9 mouse cellular contexts compared by ENCODE assay signal in genomic region chr6:118592662-118593376, GRCm38 (mm10). TPM values are rescaled to one million over a fixed set of nuclear protein-coding genes. Genes with fewer than 3 reads are reported as not detected.
DNase-seq lines count a peak whose midpoint lies in the region; ATAC-seq and TF ChIP-seq lines count a peak whose summit lies in the region.
"Had no signal": no experiment of that assay in that cellular context is flagged by ENCODE, and none has a peak within 500 bp of the region (broad histone marks: within the 10 kb centered on the region; RNA-seq: fewer than 3 reads in every experiment).

No protein-coding gene starts in this region.

- peaks cover 4% of the 10 kb centered on the region; the same call in 1 of the 2 replicates for H3K27me3 ChIP-seq in heart, embryonic 11.5 days (ENCODE audit: control insufficient read depth, insufficient read depth, low read length)
- H3K27me3 ChIP-seq in CH12.LX (replicated peaks) = peaks cover 97% of the 10 kb centered on the region
- H3K27me3 ChIP-seq in forebrain, postnatal 0 days (ENCODE audit: insufficient read depth, low read length) = peaks cover 6% of the 10 kb centered on the region; the same call in 1 of the 2 replicates

- TF ChIP-seq POLR2A in CH12.LX (IDR thresholded peaks at IDR 0.05; ENCODE audit: low read depth, low read length) = no peak

- no peak overlapping the region for H3K27ac ChIP-seq in heart, embryonic 11.5 days (ENCODE audit: low read depth, low read length)
- H3K27ac ChIP-seq in CH12.LX (ENCODE audit: insufficient read depth, low read depth) = peak overlapping the region; percentile 69; the same call in 1 of the 2 replicates
- no peak overlapping the region for H3K27ac ChIP-seq in forebrain, postnatal 0 days (ENCODE audit: low read depth, low read length)

- TF ChIP-seq CTCF in CH12.LX (conservative IDR thresholded peaks at IDR 0.05 in 1 of 2, IDR thresholded peaks at IDR 0.05 in 1 of 2; ENCODE audit: low read depth in 2 of 2, low read length in 2 of 2) = no peak
- TF ChIP-seq CTCF in forebrain, postnatal 0 days (IDR thresholded peaks at IDR 0.05; ENCODE audit: low read depth) = no peak

- dilution Hi-C loops in CH12.LX (cut with MboI; ENCODE audit: extremely low pct_ligation_motif_present, extremely low pct_unique_long_range_greater_than_20kb, low sequenced_read_pairs) = no loop called here

- no peak for TF ChIP-seq EP300 in CH12.LX (IDR thresholded peaks at IDR 0.05; ENCODE audit: low read length)

- peak overlapping the region; percentile 41; the same call in 1 of the 2 replicates for H3K4me3 ChIP-seq in heart, embryonic 11.5 days (ENCODE audit: low read depth, low read length)
- H3K4me3 ChIP-seq in CH12.LX (replicated peaks in 1 of 3; ENCODE audit: low read depth in 2 of 3, low read length in 2 of 3, poor library complexity in 1 of 3) = peak overlapping the region; percentile 37 to 63 (median 40)
- H3K4me3 ChIP-seq in forebrain, postnatal 0 days (ENCODE audit: low read depth, low read length) = peak overlapping the region; percentile 14; the same call in 1 of the 2 replicates

- H3K9ac ChIP-seq in heart, embryonic 11.5 days (ENCODE audit: low read depth, low read length) = no peak overlapping the region
- peak overlapping the region; percentile 43 for H3K9ac ChIP-seq in CH12.LX (ENCODE audit: insufficient read depth, low read depth)
- H3K9ac ChIP-seq in forebrain, postnatal 0 days = no peak overlapping the region

- H3K4me1 ChIP-seq in heart, embryonic 11.5 days (ENCODE audit: control insufficient read depth, insufficient read depth, low read length) = peaks cover 6% of the 10 kb centered on the region; the same call in 1 of the 2 replicates
- H3K4me1 ChIP-seq in CH12.LX (ENCODE audit: control insufficient read depth in 1 of 2, insufficient read depth in 2 of 2) = peaks cover 10 to 20% of the 10 kb centered on the region in 2 experiments
- H3K4me1 ChIP-seq in forebrain, postnatal 0 days (ENCODE audit: insufficient read depth) = 0 out of 2 replicates have a peak, but pooled peaks cover 5% of the 10 kb centered on the region

- ATAC-seq in heart, embryonic 11.5 days (replicated peaks; ENCODE audit: insufficient number of reproducible peaks, low FRiP score, low TSS enrichment) = no peak
- ATAC-seq in forebrain, postnatal 0 days = no peak
- peak; percentile 19 for ATAC-seq in megakaryocyte progenitor cell, adult 5-6 weeks (replicated peaks; ENCODE audit: poor library complexity)

- WGBS in heart, embryonic 11.5 days (ENCODE audit: insufficient replicate concordance) = 42% methylated on average over 21 of the region's 21 CpGs
- 25% methylated on average over 21 of the region's 21 CpGs for WGBS in forebrain, postnatal 0 days

- DNase-seq in heart, adult 18-20 months = no peak
- DNase-seq in CH12.LX (ENCODE audit: extremely low read depth) = peak; percentile 42
- DNase-seq in forebrain, postnatal 0 days = no peak
- no peak for DNase-seq in layer of hippocampus, postnatal 36 days
- DNase-seq in thymus, postnatal 25 days = no peak
- no peak for DNase-seq in frontal cortex, postnatal 25 days (ENCODE audit: low spot score in 2 of 2)
- DNase-seq: cerebellum, postnatal 14 days had no signal

- H3K9me3 ChIP-seq in heart, embryonic 11.5 days (replicated peaks; ENCODE audit: control insufficient read depth, low read length) = no peaks in the 10 kb centered on the region
- no peaks in the 10 kb centered on the region for H3K9me3 ChIP-seq in CH12.LX (replicated peaks; ENCODE audit: low read length)
- H3K9me3 ChIP-seq in forebrain, postnatal 0 days (ENCODE audit: low read length) = no peaks in the 10 kb centered on the region

- no peaks in the 10 kb centered on the region for H3K79me2 ChIP-seq in CH12.LX (replicated peaks; ENCODE audit: control insufficient read depth, extremely low read depth, insufficient read depth, poor library complexity, severe bottlenecking)

- TF ChIP-seq RAD21 in CH12.LX (IDR thresholded peaks at IDR 0.05; ENCODE audit: low read depth, low read length) = no peak

- no peaks in the 10 kb centered on the region for H3K36me3 ChIP-seq in heart, embryonic 11.5 days (ENCODE audit: control insufficient read depth, insufficient read depth, low read length)
- no peaks in the 10 kb centered on the region for H3K36me3 ChIP-seq in CH12.LX (replicated peaks in 1 of 2; ENCODE audit: control insufficient read depth in 1 of 2, insufficient read depth in 1 of 2, low read length in 1 of 2)
- H3K36me3 ChIP-seq in forebrain, postnatal 0 days (ENCODE audit: insufficient read depth) = peaks cover 28% of the 10 kb centered on the region

- H3K4me2 ChIP-seq in heart, embryonic 11.5 days = peak overlapping the region; percentile 71
- peak overlapping the region; percentile 94 for H3K4me2 ChIP-seq in CH12.LX (ENCODE audit: insufficient read depth, low read depth, poor library complexity, severe bottlenecking)
- peak overlapping the region; percentile 43 for H3K4me2 ChIP-seq in forebrain, postnatal 0 days (ENCODE audit: low read depth)

- in situ Hi-C loops in CH12.LX (cut with MboI; ENCODE audit: low pct_ligation_motif_present, low pct_unique_long_range_greater_than_20kb, low sequenced_read_pairs) = no loop called here

TF ChIP-seq in CH12.LX, 34 proteins besides CTCF, POLR2A, EP300 and RAD21:
- TF ChIP-seq JUN (IDR thresholded peaks at IDR 0.05; ENCODE audit: insufficient read depth, low read depth, low read length) (no peak), ZKSCAN1 (IDR thresholded peaks at IDR 0.05; ENCODE audit: borderline replicate concordance, low read depth, low read length) (no peak), MEF2A (IDR thresholded peaks at IDR 0.05; ENCODE audit: borderline replicate concordance, low read depth, low read length) (peak; percentile 49; the same call in 1 of the 2 replicates), ZNF384 (IDR thresholded peaks at IDR 0.05; ENCODE audit: low read depth, low read length) (no peak), NELFE (IDR thresholded peaks at IDR 0.05; ENCODE audit: low read depth, low read length) (no peak), ETS1 (conservative IDR thresholded peaks at IDR 0.05; ENCODE audit: low read depth, low read length) (no peak), PAX5 (IDR thresholded peaks at IDR 0.05; ENCODE audit: low read length) (no peak), IRF4 (IDR thresholded peaks at IDR 0.05; ENCODE audit: low read depth, low read length) (no peak; the same call in 1 of the 2 replicates), CHD1 (IDR thresholded peaks at IDR 0.05; ENCODE audit: low read depth, low read length) (no peak), E2F4 (IDR thresholded peaks at IDR 0.05; ENCODE audit: insufficient replicate concordance, low read depth, low read length) (no peak), BHLHE40 (IDR thresholded peaks at IDR 0.05; ENCODE audit: low read depth, low read length) (no peak), MYC (IDR thresholded peaks at IDR 0.05; ENCODE audit: low read depth, low read length) (peak; percentile 53; the same call in 1 of the 2 replicates), TBP (conservative IDR thresholded peaks at IDR 0.05; ENCODE audit: low read depth, low read length) (no peak), ELF1 (IDR thresholded peaks at IDR 0.05; ENCODE audit: low read depth, low read length) (no peak), MXI1 (IDR thresholded peaks at IDR 0.05; ENCODE audit: low read depth, low read length) (peak; percentile 50; the same call in 1 of the 2 replicates), RCOR1 (conservative IDR thresholded peaks at IDR 0.05; ENCODE audit: low read depth, low read length) (no peak), HCFC1 (IDR thresholded peaks at IDR 0.05; ENCODE audit: low read depth, low read length) (no peak), CHD2 (IDR thresholded peaks at IDR 0.05; ENCODE audit: low read length) (no peak), POLR2AphosphoS2 (IDR thresholded peaks at IDR 0.05; ENCODE audit: low read depth, low read length) (no peak), ZC3H11A (IDR thresholded peaks at IDR 0.05; ENCODE audit: low read depth, low read length) (no peak), USF1 (IDR thresholded peaks at IDR 0.05; ENCODE audit: low read depth, low read length) (peak; percentile 51), SIN3A (IDR thresholded peaks at IDR 0.05; ENCODE audit: low read length) (no peak), MAZ (IDR thresholded peaks at IDR 0.05; ENCODE audit: low read depth, low read length) (peak; percentile 9; the same call in 1 of the 2 replicates), TCF12 (IDR thresholded peaks at IDR 0.05; ENCODE audit: low read depth, low read length) (no peak), JUND (conservative IDR thresholded peaks at IDR 0.05; ENCODE audit: low read depth, low read length) (no peak), SMC3 (IDR thresholded peaks at IDR 0.05; ENCODE audit: low read depth, low read length) (no peak), MAX (IDR thresholded peaks at IDR 0.05; ENCODE audit: low read length) (peak; percentile 53; the same call in 1 of the 2 replicates), NRF1 (IDR thresholded peaks at IDR 0.05; ENCODE audit: low read depth, low read length) (no peak), USF2 (conservative IDR thresholded peaks at IDR 0.05; ENCODE audit: low read depth, low read length) (peak; percentile 34; the same call in 1 of the 2 replicates)

RNA-seq across cellular contexts. Expression of gene Ankrd26, which starts 30.8 kb away (rescaled TPM):
- polyA plus RNA-seq in heart, embryonic 11.5 days (2014; fragmentation: Nextera tagmentation; extraction: Ambion mirVana) = 8.9 and 10.4 TPM in 2 replicates
- 1 to 10 TPM; 1.9 to 2.4 TPM for total RNA-seq in heart, adult 18-20 months (2021)
- total RNA-seq in CH12.LX (2012; rRNA removed) (8.1 and 10.3 TPM in 2 replicates), CH12.LX (2014; rRNA removed) (5.2 and 6.1 TPM in 2 replicates)
- 8.3 and 9.4 TPM in 2 replicates for polyA plus RNA-seq in CH12.LX (2012; ENCODE audit: insufficient read length, low read depth)
- total RNA-seq in forebrain, postnatal 0 days (2014; rRNA removed) = 7.0 and 12.4 TPM in 2 replicates
- 6.6 and 10.9 TPM in 2 replicates for polyA plus RNA-seq in forebrain, postnatal 0 days (2015; fragmentation: Nextera tagmentation; extraction: Ambion mirVana)
- 8.6 and 14.6 TPM in 2 replicates for total RNA-seq in megakaryocyte progenitor cell, adult 5-6 weeks (2015)
- total RNA-seq in megakaryocyte progenitor cell, adult 5-6 weeks (2017) = 15.0 and 19.7 TPM in 2 replicates
- total RNA-seq in layer of hippocampus, postnatal 36 days (2021) = 10 to 100 TPM in 1 of 2 experiments, 1 to 10 TPM in 1; 9.6 to 11.1 TPM

Comparison
In these comparisons a context has a peak if more than half of its experiments do, and no peak if none do; other contexts are left out.
1. H3K4me2 ChIP-seq: peak in every context shown above with its lines; median percentile 94 in CH12.LX; 71 in heart, embryonic 11.5 days; 43 in forebrain, postnatal 0 days.